Mouse (Mus musculus): ENCODE measurements around the gene Mybbp1a. TPM values are rescaled to one million over a fixed set of nuclear protein-coding genes. Genes with fewer than 3 reads are reported as not detected.

The Mybbp1a gene
- total and polyA plus RNA-seq, 3 experiments = 174 to 816 (median 245) TPM

DNA sequence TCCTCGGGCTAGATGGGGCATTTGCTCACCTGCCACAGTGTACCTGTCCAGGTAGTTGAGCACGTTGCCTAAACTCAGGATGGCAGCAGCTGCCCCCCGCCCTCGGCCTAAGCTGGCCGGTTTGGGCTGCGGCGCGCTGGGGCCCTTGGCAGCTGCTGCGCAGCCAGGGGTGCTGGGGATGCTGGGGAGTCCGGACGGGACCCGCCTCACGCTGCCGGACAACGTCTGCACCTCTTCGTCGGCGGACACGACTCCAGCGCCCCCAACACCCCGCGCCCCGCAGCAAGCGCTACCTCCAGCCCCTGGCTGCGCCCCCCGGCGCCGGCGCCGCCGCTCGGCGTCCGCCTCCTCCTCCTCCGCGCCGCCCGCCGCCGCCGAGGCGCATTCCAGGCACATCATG lies 48.2 kb downstream of the Mybbp1a start:
- dilution Hi-C loops (cut with MboI; ENCODE audit: extremely low pct_ligation_motif_present, extremely low pct_unique_long_range_greater_than_20kb, low sequenced_read_pairs) = no loop called here
- H3K79me2 ChIP-seq (replicated peaks; ENCODE audit: control insufficient read depth, extremely low read depth, insufficient read depth, poor library complexity, severe bottlenecking) = no peaks in the 10 kb centered on the region
- in situ Hi-C loops (cut with MboI; ENCODE audit: low pct_ligation_motif_present, low pct_unique_long_range_greater_than_20kb, low sequenced_read_pairs) = no loop called here
- peaks cover 90% of the 10 kb centered on the region for H3K27me3 ChIP-seq (replicated peaks)
- no peak overlapping the region for H3K9ac ChIP-seq (ENCODE audit: insufficient read depth, low read depth)
- no peak overlapping the region for H3K27ac ChIP-seq (ENCODE audit: insufficient read depth, low read depth)
- H3K4me3 ChIP-seq (replicated peaks in 1 of 3; ENCODE audit: low read depth in 2 of 3, low read length in 2 of 3, poor library complexity in 1 of 3) = no peak overlapping the region
- TF ChIP-seq USF2 (conservative IDR thresholded peaks at IDR 0.05; ENCODE audit: low read depth, low read length) (no peak), NRF1 (IDR thresholded peaks at IDR 0.05; ENCODE audit: low read depth, low read length) (no peak)
- H3K4me2 ChIP-seq (ENCODE audit: insufficient read depth, low read depth, poor library complexity, severe bottlenecking) = no peak overlapping the region
- H3K9me3 ChIP-seq (replicated peaks; ENCODE audit: low read length) = peaks cover 10% of the 10 kb centered on the region
- DNase-seq (ENCODE audit: extremely low read depth) = no peak
- no peaks in the 10 kb centered on the region for H3K36me3 ChIP-seq (replicated peaks in 1 of 2; ENCODE audit: control insufficient read depth in 1 of 2, insufficient read depth in 1 of 2, low read length in 1 of 2)
- 0 out of 4 replicates have a peak, but pooled peaks cover 3 to 4% of the 10 kb centered on the region in 2 experiments for H3K4me1 ChIP-seq (ENCODE audit: control insufficient read depth in 1 of 2, insufficient read depth in 2 of 2)

DNA sequence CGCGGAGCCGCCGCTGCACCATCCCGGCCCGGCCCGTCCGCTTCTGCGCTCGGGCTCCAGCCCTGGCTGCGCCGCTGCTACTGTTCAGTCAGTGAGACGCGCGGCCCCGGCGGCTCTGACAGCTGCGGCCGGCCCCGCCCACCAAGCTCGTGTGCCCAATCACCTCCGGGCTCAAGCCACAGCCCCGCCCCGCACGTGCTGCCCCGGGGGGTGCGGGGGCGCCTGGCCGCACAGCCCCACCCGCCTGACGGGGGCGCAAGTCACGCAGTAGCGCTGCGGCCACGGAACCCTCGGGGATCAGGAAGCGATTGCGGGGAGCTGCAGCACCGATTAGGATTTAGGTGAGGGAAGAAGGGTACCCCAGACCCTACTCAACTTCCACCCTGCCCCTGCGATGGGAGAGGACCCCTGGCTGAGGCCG lies 48.7 kb downstream of the Mybbp1a start, which contains the start of gene Spns2:
Gene Spns2, minus strand, starts transcription at position 24 of the 421 bp plus-strand sequence.
- no peak for DNase-seq (ENCODE audit: extremely low read depth)
- H3K4me1 ChIP-seq (ENCODE audit: control insufficient read depth in 1 of 2, insufficient read depth in 2 of 2) = 0 out of 4 replicates have a peak, but pooled peaks cover 0 to 3% of the 10 kb centered on the region in 2 experiments
- no peaks in the 10 kb centered on the region for H3K79me2 ChIP-seq (replicated peaks; ENCODE audit: control insufficient read depth, extremely low read depth, insufficient read depth, poor library complexity, severe bottlenecking)
- no peak within 1 kb of the TSS for H3K4me2 ChIP-seq (ENCODE audit: insufficient read depth, low read depth, poor library complexity, severe bottlenecking)
- H3K4me3 ChIP-seq (replicated peaks in 1 of 3; ENCODE audit: low read depth in 2 of 3, low read length in 2 of 3, poor library complexity in 1 of 3) = no peak within 1 kb of the TSS
- H3K27ac ChIP-seq (ENCODE audit: insufficient read depth, low read depth) = no peak within 1 kb of the TSS
- no peak within 1 kb of the TSS for H3K9ac ChIP-seq (ENCODE audit: insufficient read depth, low read depth)
- peaks cover 10% of the 10 kb centered on the region for H3K9me3 ChIP-seq (replicated peaks; ENCODE audit: low read length)
- TF ChIP-seq MYC (IDR thresholded peaks at IDR 0.05; ENCODE audit: low read depth, low read length) (no peak), POLR2AphosphoS2 (IDR thresholded peaks at IDR 0.05; ENCODE audit: low read depth, low read length) (no peak), BHLHE40 (IDR thresholded peaks at IDR 0.05; ENCODE audit: low read depth, low read length) (peak; percentile 69)
- dilution Hi-C loops (cut with MboI; ENCODE audit: extremely low pct_ligation_motif_present, extremely low pct_unique_long_range_greater_than_20kb, low sequenced_read_pairs) (no loop called here), in situ Hi-C loops (cut with MboI; ENCODE audit: low pct_ligation_motif_present, low pct_unique_long_range_greater_than_20kb, low sequenced_read_pairs) (no loop called here)
- no peaks in the 10 kb centered on the region for H3K36me3 ChIP-seq (replicated peaks in 1 of 2; ENCODE audit: control insufficient read depth in 1 of 2, insufficient read depth in 1 of 2, low read length in 1 of 2)
- H3K27me3 ChIP-seq (replicated peaks) = peaks cover 88% of the 10 kb centered on the region

DNA sequence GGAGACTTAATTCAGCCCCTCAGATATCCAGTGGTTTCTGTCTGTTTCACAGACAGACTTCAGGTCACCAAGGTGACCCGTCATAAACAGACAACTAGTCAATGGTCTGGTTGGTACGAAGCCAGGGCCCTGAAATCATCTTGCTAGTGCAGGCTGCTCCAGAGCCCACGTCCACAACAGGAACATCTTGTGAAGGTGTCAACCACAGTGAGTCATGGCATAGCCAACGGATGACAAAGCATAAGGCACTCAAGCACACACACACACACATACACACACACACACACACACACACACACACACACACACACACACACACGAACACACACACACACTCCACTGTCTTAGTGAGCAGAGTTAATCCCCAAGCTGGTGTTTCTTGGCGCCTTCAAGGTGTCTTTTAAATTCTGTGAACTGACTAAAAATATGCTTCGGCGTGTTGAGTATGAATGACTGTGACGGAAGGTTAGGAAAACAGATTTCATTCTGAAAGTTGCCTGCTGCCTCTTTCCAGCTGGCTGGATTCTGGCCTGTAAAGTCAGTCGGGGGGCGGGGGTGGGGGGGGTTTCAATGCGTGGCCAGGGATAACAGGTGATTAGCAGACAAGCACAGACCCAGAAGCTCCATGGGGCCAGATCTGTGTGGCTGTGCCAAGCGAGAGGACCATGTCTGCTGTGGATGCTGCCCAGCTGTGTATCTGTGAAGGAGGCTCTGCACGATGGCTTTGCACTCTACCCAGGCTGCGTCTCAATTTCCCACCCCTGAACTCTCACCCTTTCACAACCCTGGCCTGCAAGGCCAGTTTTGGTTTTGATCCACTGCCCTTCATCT lies 50.2 kb downstream of the Mybbp1a start:
- TF ChIP-seq NELFE (IDR thresholded peaks at IDR 0.05; ENCODE audit: low read depth, low read length) = no peak
- no peak for TF ChIP-seq PAX5 (IDR thresholded peaks at IDR 0.05; ENCODE audit: low read length)
- TF ChIP-seq ZNF384 (IDR thresholded peaks at IDR 0.05; ENCODE audit: low read depth, low read length) = no peak
- no peak for TF ChIP-seq MXI1 (IDR thresholded peaks at IDR 0.05; ENCODE audit: low read depth, low read length)
- TF ChIP-seq RCOR1 (conservative IDR thresholded peaks at IDR 0.05; ENCODE audit: low read depth, low read length) = no peak
- no peak for TF ChIP-seq USF2 (conservative IDR thresholded peaks at IDR 0.05; ENCODE audit: low read depth, low read length)
- TF ChIP-seq ELF1 (IDR thresholded peaks at IDR 0.05; ENCODE audit: low read depth, low read length) = no peak
- TF ChIP-seq IRF4 (IDR thresholded peaks at IDR 0.05; ENCODE audit: low read depth, low read length) = no peak
- no peak for TF ChIP-seq KAT2A (IDR thresholded peaks at IDR 0.05; ENCODE audit: insufficient replicate concordance, low read length)
- no peak for TF ChIP-seq JUND (conservative IDR thresholded peaks at IDR 0.05; ENCODE audit: low read depth, low read length)
- TF ChIP-seq GABPA (IDR thresholded peaks at IDR 0.05; ENCODE audit: insufficient replicate concordance, low read depth, low read length) = no peak
- no peak for TF ChIP-seq MAX (IDR thresholded peaks at IDR 0.05; ENCODE audit: low read length)
- TF ChIP-seq CTCF (conservative IDR thresholded peaks at IDR 0.05 in 1 of 2, IDR thresholded peaks at IDR 0.05 in 1 of 2; ENCODE audit: low read depth in 2 of 2, low read length in 2 of 2) = no peak
- no peak for TF ChIP-seq JUN (IDR thresholded peaks at IDR 0.05; ENCODE audit: insufficient read depth, low read depth, low read length)
- TF ChIP-seq MAZ (IDR thresholded peaks at IDR 0.05; ENCODE audit: low read depth, low read length) = no peak
- no peak for TF ChIP-seq POLR2AphosphoS2 (IDR thresholded peaks at IDR 0.05; ENCODE audit: low read depth, low read length)
- no peak for TF ChIP-seq CHD1 (IDR thresholded peaks at IDR 0.05; ENCODE audit: low read depth, low read length)
- no peak for DNase-seq (ENCODE audit: extremely low read depth)
- Histone ChIP-seq H3K4me2 (ENCODE audit: insufficient read depth, low read depth, poor library complexity, severe bottlenecking) (no peak overlapping the region), H3K9ac (ENCODE audit: insufficient read depth, low read depth) (no peak overlapping the region), H3K4me1 (ENCODE audit: control insufficient read depth in 1 of 2, insufficient read depth in 2 of 2) (0 out of 4 replicates have a peak, but pooled peaks cover 0 to 3% of the 10 kb centered on the region in 2 experiments), H3K9me3 (replicated peaks; ENCODE audit: low read length) (peaks cover 10% of the 10 kb centered on the region), H3K4me3 (replicated peaks in 1 of 3; ENCODE audit: low read depth in 2 of 3, low read length in 2 of 3, poor library complexity in 1 of 3) (no peak overlapping the region), H3K27ac (ENCODE audit: insufficient read depth, low read depth) (no peak overlapping the region), H3K79me2 (replicated peaks; ENCODE audit: control insufficient read depth, extremely low read depth, insufficient read depth, poor library complexity, severe bottlenecking) (no peaks in the 10 kb centered on the region), H3K27me3 (replicated peaks) (peaks cover 83% of the 10 kb centered on the region), H3K36me3 (replicated peaks in 1 of 2; ENCODE audit: control insufficient read depth in 1 of 2, insufficient read depth in 1 of 2, low read length in 1 of 2) (no peaks in the 10 kb centered on the region)
- in situ Hi-C loops (cut with MboI; ENCODE audit: low pct_ligation_motif_present, low pct_unique_long_range_greater_than_20kb, low sequenced_read_pairs) (no loop called here), dilution Hi-C loops (cut with MboI; ENCODE audit: extremely low pct_ligation_motif_present, extremely low pct_unique_long_range_greater_than_20kb, low sequenced_read_pairs) (no loop called here)

All from CH12.LX (cell line).